Mouse (Mus musculus) small intestine, adult 2 months (tissue): Measurements from ENCODE around the gene Dmrtc2.

Experiments used
- CTCF ChIP-seq: fragments of 200-500 bp; IDR thresholded peaks from 2 replicates; pipeline ENCODE4 v1.5.1; 2012; ENCODE audit warnings: low read depth, mild to moderate bottlenecking, control low read depth, inconsistent platforms, low read length, moderate library complexity, mixed read lengths; ENCODE audit not compliant: insufficient replicate concordance, insufficient read length; ENCODE audit errors: extremely low read depth
- POLR2A ChIP-seq: fragments of 200-500 bp; IDR thresholded peaks from 2 replicates; pipeline ENCODE4 v1.6.1; 2012; ENCODE audit warnings: low read depth, mild to moderate bottlenecking, control low read depth, inconsistent platforms, low read length, moderate library complexity

DNA sequence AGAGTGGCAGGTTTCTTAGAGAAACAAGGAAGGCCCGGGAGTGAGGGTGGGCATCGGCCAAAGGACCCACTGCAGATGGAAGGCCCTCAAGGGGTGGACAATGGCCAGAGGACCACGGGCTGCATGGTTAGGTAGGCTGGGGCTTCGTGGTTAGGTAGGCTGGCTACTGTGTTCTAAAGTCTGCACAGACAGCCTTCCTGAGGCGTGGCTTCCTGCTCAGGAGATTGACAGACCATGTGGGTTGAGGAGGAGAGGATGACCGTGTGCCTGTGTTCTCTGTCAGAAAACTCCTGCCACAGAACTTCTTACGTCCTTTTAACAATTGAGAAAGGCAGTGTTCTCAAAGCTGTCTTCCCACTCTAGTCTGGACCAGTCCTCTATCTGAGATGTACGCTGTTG, 30.4 kb upstream of the Dmrtc2 start:
- TF ChIP-seq CTCF (no peak), POLR2A (no peak)
